Mouse (Mus musculus) liver, embryonic 11.5 days (tissue): ENCODE measurements around the gene 4933428G20Rik. TPM values are rescaled to one million over a fixed set of nuclear protein-coding genes. Genes with fewer than 3 reads are reported as not detected.

Experiments
- polyA plus RNA-seq: library from polyadenylated mRNA; unstranded; fragments of >200 nt; fragmentation: Nextera tagmentation; extraction: Ambion mirVana; gene quantifications from 2 replicates; pipeline ENCODE4 v1.2.1, GENCODE M21; 2014

The 4933428G20Rik gene
- polyA plus RNA-seq, 1 experiment from 2014 or later: 0.44 TPM

Other genes with a start within 250 kb of the 4933428G20Rik start
- 52.1 and 60.2 TPM in 2 replicates for gene Npepps, start 219.7 kb downstream of the 4933428G20Rik start, polyA plus RNA-seq
- 62.4 and 63.2 TPM in 2 replicates for gene Mrpl45, start 184.6 kb downstream of the 4933428G20Rik start, polyA plus RNA-seq
- gene Gpr179, start 148.3 kb downstream of the 4933428G20Rik start, polyA plus RNA-seq: 0.03 TPM in 2 replicates
- gene Socs7, start 137.8 kb downstream of the 4933428G20Rik start, polyA plus RNA-seq: 2.2 and 2.4 TPM in 2 replicates
- gene Arhgap23, start 84.8 kb downstream of the 4933428G20Rik start, polyA plus RNA-seq: 9.3 and 10.9 TPM in 2 replicates
- gene Srcin1, start 75.8 kb upstream of the 4933428G20Rik start, polyA plus RNA-seq: 0.13 and 0.14 TPM in 2 replicates
- 4.1 and 4.8 TPM in 2 replicates for gene Epop, start 129.4 kb upstream of the 4933428G20Rik start, polyA plus RNA-seq
- 0.97 and 1.0 TPM in 2 replicates for gene Mllt6, start 163.1 kb upstream of the 4933428G20Rik start, polyA plus RNA-seq
- 18.0 and 21.9 TPM in 2 replicates for gene Cisd3, start 185.5 kb upstream of the 4933428G20Rik start, polyA plus RNA-seq
- 10.3 and 13.2 TPM in 2 replicates for gene Pcgf2, start 200.2 kb upstream of the 4933428G20Rik start, polyA plus RNA-seq
- 558 and 561 TPM in 2 replicates for gene Psmb3, start 203.1 kb upstream of the 4933428G20Rik start, polyA plus RNA-seq
- gene Pip4k2b, start 244.4 kb upstream of the 4933428G20Rik start, polyA plus RNA-seq: 0.95 and 1.7 TPM in 2 replicates